Mouse (Mus musculus) heart, embryonic 12.5 days (tissue): Measurements from ENCODE around the gene Slc35f6. TPM values are rescaled to one million over a fixed set of nuclear protein-coding genes. Genes with fewer than 3 reads are reported as not detected.
A peak's percentile ranks its signal among the peaks of the same experiment; 100 is the strongest.

Source experiments
- ATAC-seq: fragments of 200-750 bp; cut with Nextera tagmentation; 2 replicates; pipeline ENCODE4 v1.8.0; 2017; ENCODE audit warnings: moderate TSS enrichment, moderate library complexity; ENCODE audit not compliant: insufficient number of reproducible peaks, low FRiP score
- H3K27ac ChIP-seq: fragments of 300-500 bp; sonication (generic); 2 replicates; pipeline ENCODE4 v1.5.1; 2016; ENCODE audit warnings: mild to moderate bottlenecking, moderate library complexity; ENCODE audit not compliant: poor library complexity, severe bottlenecking
- H3K27me3 ChIP-seq: fragments of 300-500 bp; sonication (generic); replicated peaks from 2 replicates; pipeline ENCODE4 v1.6.1; 2016; ENCODE audit warnings: mild to moderate bottlenecking, moderate library complexity
- H3K36me3 ChIP-seq: fragments of 300-500 bp; sonication (generic); 2 replicates; pipeline ENCODE4 v1.6.1; 2016; ENCODE audit warnings: mild to moderate bottlenecking, moderate library complexity
- H3K4me1 ChIP-seq: fragments of 300-500 bp; sonication (generic); replicated peaks from 2 replicates; pipeline ENCODE4 v1.6.1; 2016; ENCODE audit warnings: mild to moderate bottlenecking
- H3K4me2 ChIP-seq: fragments of 300-500 bp; sonication (generic); 2 replicates; pipeline ENCODE4 v1.6.1; 2016; ENCODE audit warnings: mild to moderate bottlenecking, moderate library complexity
- H3K4me3 ChIP-seq: fragments of 300-500 bp; sonication (generic); 2 replicates; pipeline ENCODE4 v1.5.1; 2016; ENCODE audit warnings: mild to moderate bottlenecking
- H3K9ac ChIP-seq: fragments of 300-500 bp; sonication (generic); 2 replicates; pipeline ENCODE4 v1.6.1; 2016; ENCODE audit warnings: mild to moderate bottlenecking, moderate library complexity
- H3K9me3 ChIP-seq: fragments of 300-500 bp; sonication (generic); replicated peaks from 2 replicates; pipeline ENCODE4 v1.6.1; 2016; ENCODE audit warnings: mild to moderate bottlenecking, moderate library complexity
- WGBS: fragments of 180-500 bp; shearing (Covaris S2); methylation state at CpG from one replicate; pipeline ENCODE4 v1.1.7; 2016; 5-methylcytosine and 5-hydroxymethylcytosine counted together
- polyA plus RNA-seq: library from polyadenylated mRNA; unstranded; fragments of >200 nt; fragmentation: Nextera tagmentation; extraction: Ambion mirVana; gene quantifications from 2 replicates; pipeline ENCODE4 v1.2.1, GENCODE M21; 2016

Gene Slc35f6
- polyA plus RNA-seq, 1 experiment from 2014 or later: 21.4 TPM

GRCm38 (mm10) chr5:30655526-30656195, 7.9 kb downstream of the Slc35f6 start:
- Histone ChIP-seq H3K9me3 (0 out of 2 replicates have a peak, but pooled peaks cover 2% of the 10 kb centered on the region), H3K9ac (no peak overlapping the region), H3K27ac (no peak overlapping the region), H3K4me1 (peaks cover 19% of the 10 kb centered on the region; the same call in 1 of the 2 replicates), H3K36me3 (peaks cover 58% of the 10 kb centered on the region), H3K27me3 (no peaks in the 10 kb centered on the region), H3K4me2 (no peak overlapping the region), H3K4me3 (no peak overlapping the region)
- WGBS: 84% methylated on average over 6 of the region's 6 CpGs
- no peak for ATAC-seq

GRCm38 (mm10) chr5:30659042-30659441, 11.3 kb downstream of the Slc35f6 start:
- no peak overlapping the region for H3K9ac ChIP-seq
- H3K27me3 ChIP-seq: no peaks in the 10 kb centered on the region
- H3K4me1 ChIP-seq: peaks cover 10% of the 10 kb centered on the region; the same call in 1 of the 2 replicates
- H3K4me2 ChIP-seq: no peak overlapping the region
- 82% methylated on average over 4 of the region's 4 CpGs for WGBS
- H3K27ac ChIP-seq: no peak overlapping the region
- H3K36me3 ChIP-seq: peaks cover 38% of the 10 kb centered on the region
- no peak overlapping the region for H3K4me3 ChIP-seq
- no peak for ATAC-seq
- peaks cover 10% of the 10 kb centered on the region; the same call in 1 of the 2 replicates for H3K9me3 ChIP-seq

DNA sequence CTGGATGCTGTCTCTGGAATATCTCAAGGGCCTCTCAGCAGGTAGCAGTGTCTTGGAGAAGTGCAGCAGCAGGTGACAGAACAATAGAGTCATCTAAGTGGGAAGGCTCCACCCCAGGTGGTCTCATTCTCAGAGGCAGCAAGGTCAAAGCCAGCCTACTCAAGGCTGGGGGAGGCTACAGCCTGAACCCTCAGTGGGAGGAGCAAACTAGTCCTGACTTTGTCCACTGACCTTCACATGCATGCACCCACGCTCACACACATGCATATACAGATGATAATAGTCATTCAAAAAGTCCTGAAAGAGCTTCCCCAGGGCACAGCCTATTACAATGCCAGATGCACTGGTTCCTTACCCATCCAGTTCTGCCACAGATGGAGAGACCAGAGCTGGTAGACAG, 12.5 kb downstream of the Slc35f6 start:
- peaks cover 1% of the 10 kb centered on the region; the same call in 1 of the 2 replicates for H3K4me1 ChIP-seq
- H3K36me3 ChIP-seq: peaks cover 32% of the 10 kb centered on the region
- H3K9me3 ChIP-seq: peaks cover 10% of the 10 kb centered on the region; the same call in 1 of the 2 replicates
- no peaks in the 10 kb centered on the region for H3K27me3 ChIP-seq
- no peak overlapping the region for H3K27ac ChIP-seq
- H3K9ac ChIP-seq: no peak overlapping the region
- no peak overlapping the region for H3K4me2 ChIP-seq
- WGBS: 82% methylated on average over 1 of the region's 1 CpGs
- no peak for ATAC-seq
- H3K4me3 ChIP-seq: no peak overlapping the region

DNA sequence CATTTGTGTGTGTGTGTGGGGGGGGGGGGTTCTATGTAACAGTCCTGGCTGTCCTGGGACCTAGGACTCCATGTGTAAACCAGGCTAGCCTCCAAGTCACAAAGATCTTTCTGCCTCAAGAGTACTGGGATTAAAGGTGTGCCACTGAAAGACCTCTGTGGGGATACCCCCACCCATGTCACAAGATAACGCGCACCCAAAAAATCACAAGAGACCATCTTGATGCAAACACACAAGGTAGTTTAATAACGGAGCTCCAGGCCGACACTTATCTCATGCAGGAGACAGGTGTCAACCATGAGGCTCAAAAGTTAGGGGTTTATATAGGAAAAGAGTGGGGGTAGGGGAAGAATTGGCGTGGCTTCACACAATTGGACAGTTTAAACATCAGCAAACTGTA, 13.1 kb downstream of the Slc35f6 start:
- H3K36me3 ChIP-seq: peaks cover 26% of the 10 kb centered on the region
- no peaks in the 10 kb centered on the region for H3K4me1 ChIP-seq
- H3K27me3 ChIP-seq: no peaks in the 10 kb centered on the region
- H3K4me2 ChIP-seq: no peak overlapping the region
- H3K9me3 ChIP-seq: peaks cover 10% of the 10 kb centered on the region; the same call in 1 of the 2 replicates
- H3K4me3 ChIP-seq: no peak overlapping the region
- ATAC-seq: no peak
- H3K27ac ChIP-seq: no peak overlapping the region
- no peak overlapping the region for H3K9ac ChIP-seq
- 86% methylated on average over 5 of the region's 5 CpGs for WGBS

DNA sequence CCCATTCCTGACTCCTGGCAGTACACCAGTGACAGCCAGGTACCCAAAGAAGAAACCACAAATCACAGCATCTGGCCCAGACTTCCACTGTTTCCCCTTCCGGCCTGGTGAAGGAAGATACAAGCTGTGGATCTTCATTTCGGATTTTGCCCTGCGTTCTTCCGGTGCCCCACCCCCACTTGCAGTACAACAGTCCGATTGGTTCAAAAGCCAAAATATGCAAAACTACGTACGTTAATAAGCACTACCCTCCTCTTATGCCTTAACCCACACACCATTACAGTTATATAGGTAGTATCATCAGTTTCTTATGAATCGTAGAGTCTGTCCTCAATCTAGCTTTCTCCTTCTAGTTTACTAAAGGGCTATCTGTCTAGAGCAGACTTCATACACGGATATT, 17.6 kb downstream of the Slc35f6 start:
- Histone ChIP-seq H3K4me3 (no peak overlapping the region), H3K27me3 (no peaks in the 10 kb centered on the region), H3K9me3 (peaks cover 10% of the 10 kb centered on the region; the same call in 1 of the 2 replicates), H3K27ac (no peak overlapping the region), H3K4me1 (peaks cover 23% of the 10 kb centered on the region), H3K9ac (no peak overlapping the region), H3K4me2 (no peak overlapping the region), H3K36me3 (peaks cover 20% of the 10 kb centered on the region)
- no peak for ATAC-seq
- WGBS: 89% methylated on average over 9 of the region's 9 CpGs

DNA sequence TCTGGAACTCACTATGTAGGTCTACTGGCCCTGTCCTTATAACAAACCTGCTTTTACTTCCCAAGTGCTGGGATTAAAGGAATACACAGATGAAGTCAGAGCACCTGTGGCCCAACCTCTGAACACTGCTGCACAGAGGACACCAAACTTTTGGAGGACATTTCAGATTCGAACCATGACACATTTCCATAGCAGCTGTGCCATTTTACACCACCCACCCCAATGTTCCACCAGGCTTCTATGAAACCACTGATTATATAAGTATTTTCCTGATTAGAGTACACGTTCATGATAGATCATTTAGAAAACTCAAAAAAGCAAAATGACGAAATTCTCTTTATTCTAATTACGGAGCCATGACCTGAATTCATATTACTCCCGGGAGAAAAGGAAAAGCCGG, 18.2 kb downstream of the Slc35f6 start:
- H3K4me2 ChIP-seq: peak overlapping the region; percentile 85
- no peaks in the 10 kb centered on the region for H3K27me3 ChIP-seq
- no peak for ATAC-seq
- peak overlapping the region; percentile 98 for H3K4me3 ChIP-seq
- H3K4me1 ChIP-seq: peaks cover 23% of the 10 kb centered on the region
- peak overlapping the region; percentile 95 for H3K27ac ChIP-seq
- peaks cover 24% of the 10 kb centered on the region for H3K36me3 ChIP-seq
- 47% methylated on average over 6 of the region's 6 CpGs for WGBS
- peak overlapping the region; percentile 76 for H3K9ac ChIP-seq
- peaks cover 4% of the 10 kb centered on the region; the same call in 1 of the 2 replicates for H3K9me3 ChIP-seq

DNA sequence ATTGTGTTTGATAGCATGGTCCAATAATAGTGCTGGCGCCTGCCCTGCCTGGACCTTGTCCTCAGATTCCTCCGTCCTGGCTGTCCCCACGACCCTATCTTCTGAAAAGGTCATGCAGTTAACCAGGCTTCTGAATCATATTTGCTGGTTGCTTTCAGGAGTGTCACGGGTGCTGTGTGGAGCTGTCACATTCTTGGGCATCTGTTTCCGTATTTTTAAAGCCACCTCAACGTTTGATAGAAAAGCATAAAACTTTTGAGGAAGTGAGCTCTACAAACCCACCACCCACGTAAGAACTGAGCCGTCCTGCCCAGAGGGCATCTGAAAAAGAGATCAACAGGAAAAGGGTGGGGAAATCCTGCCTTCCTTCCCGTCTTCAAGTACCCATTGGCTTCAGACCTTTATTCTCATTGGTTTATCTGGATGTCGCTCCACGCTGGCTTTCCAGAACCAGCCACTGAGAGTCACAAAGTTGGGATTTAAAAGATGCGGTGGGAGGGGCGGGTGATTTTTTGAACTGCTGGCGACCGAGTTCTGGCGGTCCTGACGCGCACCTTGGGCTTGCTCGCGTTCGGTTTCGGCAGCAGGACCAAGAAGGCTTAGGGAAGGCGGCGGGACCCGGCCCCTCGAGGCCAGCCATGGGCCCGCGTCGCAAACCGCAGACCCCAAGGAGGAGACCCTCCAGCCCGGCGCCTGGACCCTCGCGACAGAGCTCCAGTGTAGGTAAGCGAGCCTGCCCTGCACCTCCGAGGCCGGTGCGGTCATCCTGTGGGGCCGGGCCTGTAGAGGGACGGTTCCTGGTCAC, 18.9 kb downstream of the Slc35f6 start, which contains the start of gene Cenpa:
TSS of gene Cenpa (plus strand) at position 387 of the 805 bp plus-strand sequence.
- peaks cover 24% of the 10 kb centered on the region for H3K36me3 ChIP-seq
- H3K4me3 ChIP-seq: peak within 1 kb of the TSS; percentile 98
- no peaks in the 10 kb centered on the region for H3K9me3 ChIP-seq
- peaks cover 23% of the 10 kb centered on the region for H3K4me1 ChIP-seq
- peak within 1 kb of the TSS; percentile 85 for H3K4me2 ChIP-seq
- ATAC-seq: peak; percentile 92
- H3K27ac ChIP-seq: peak within 1 kb of the TSS; percentile 95
- peak within 1 kb of the TSS; percentile 91 for H3K9ac ChIP-seq
- no peaks in the 10 kb centered on the region for H3K27me3 ChIP-seq
- under 1% methylated on average over 40 of the region's 40 CpGs for WGBS

DNA sequence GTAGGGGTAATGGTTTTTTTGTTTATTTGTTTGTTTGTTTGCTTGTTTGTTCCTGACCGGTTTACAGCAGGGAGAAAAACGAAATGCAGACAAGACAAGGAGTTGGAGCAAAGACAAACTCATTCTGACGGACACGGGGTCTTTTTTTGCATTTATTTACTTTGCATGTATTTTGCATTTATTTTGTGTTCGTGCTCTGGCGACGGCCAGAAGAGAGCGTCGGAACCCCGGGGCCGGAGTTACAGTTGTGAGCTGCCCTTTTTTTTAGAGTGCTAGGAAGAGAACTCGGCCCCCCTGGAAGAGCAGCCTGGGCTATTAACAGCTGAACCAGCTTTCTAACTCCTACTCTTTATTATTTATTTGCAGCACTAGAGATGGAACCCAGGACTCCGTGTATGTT, 19.5 kb downstream of the Slc35f6 start:
- no peaks in the 10 kb centered on the region for H3K27me3 ChIP-seq
- peak overlapping the region; percentile 98 for H3K4me3 ChIP-seq
- H3K27ac ChIP-seq: peak overlapping the region; percentile 85
- WGBS: under 1% methylated on average over 13 of the region's 13 CpGs
- no peak for ATAC-seq
- peak overlapping the region; percentile 85 for H3K4me2 ChIP-seq
- H3K36me3 ChIP-seq: peaks cover 28% of the 10 kb centered on the region
- H3K9me3 ChIP-seq: no peaks in the 10 kb centered on the region
- H3K9ac ChIP-seq: peak overlapping the region; percentile 91
- H3K4me1 ChIP-seq: peaks cover 23% of the 10 kb centered on the region

DNA sequence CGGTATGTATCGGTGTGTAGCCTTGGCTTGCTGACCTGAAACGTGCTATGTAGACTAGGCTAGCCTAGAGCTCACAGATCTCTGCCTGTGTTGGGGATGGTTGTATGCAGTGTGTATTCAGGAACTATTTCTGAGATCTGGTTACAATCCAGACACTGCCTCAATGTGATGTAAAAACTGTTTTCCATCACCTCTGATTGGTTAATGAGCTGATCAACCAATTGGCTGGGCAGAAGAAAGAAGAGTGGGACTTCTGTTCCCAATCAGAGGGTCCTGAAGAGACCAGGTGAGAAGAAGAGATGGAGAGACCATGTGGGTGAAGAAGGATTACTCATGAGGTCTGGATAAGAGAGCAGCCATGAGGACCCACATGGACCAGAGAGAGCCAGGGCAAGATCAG, 20.0 kb downstream of the Slc35f6 start:
- Histone ChIP-seq H3K27ac (no peak overlapping the region), H3K4me1 (peaks cover 23% of the 10 kb centered on the region), H3K4me2 (peak overlapping the region; percentile 85), H3K9me3 (no peaks in the 10 kb centered on the region), H3K9ac (peak overlapping the region; percentile 91), H3K27me3 (no peaks in the 10 kb centered on the region), H3K4me3 (peak overlapping the region; percentile 98), H3K36me3 (peaks cover 33% of the 10 kb centered on the region)
- WGBS: 7% methylated on average over 3 of the region's 3 CpGs
- no peak for ATAC-seq

- H3K9me3 ChIP-seq: no peaks in the 10 kb centered on the region
- peak overlapping the region; percentile 98 for H3K4me3 ChIP-seq
- ATAC-seq: no peak
- H3K36me3 ChIP-seq: peaks cover 44% of the 10 kb centered on the region
- no peak overlapping the region for H3K27ac ChIP-seq
- H3K4me1 ChIP-seq: peaks cover 23% of the 10 kb centered on the region
- peak overlapping the region; percentile 85 for H3K4me2 ChIP-seq
- no peaks in the 10 kb centered on the region for H3K27me3 ChIP-seq
- H3K9ac ChIP-seq: no peak overlapping the region
- WGBS: 91% methylated on average over 9 of the region's 9 CpGs
Measured at GRCm38 (mm10) chr5:30668637-30669495, 21.1 kb downstream of the Slc35f6 start.
